Mouse (Mus musculus): ENCODE measurements around the gene 2310034G01Rik. TPM values are rescaled to one million over a fixed set of nuclear protein-coding genes. Genes with fewer than 3 reads are reported as not detected.

2310034G01Rik gene
- polyA plus RNA-seq, 1 experiment: 4.1 TPM

Other genes with a start within 250 kb of the 2310034G01Rik start
- gene Elovl3, start 218.4 kb downstream of the 2310034G01Rik start, polyA plus RNA-seq (2012; rRNA removed): 0.24 TPM in 1 of 2 replicates, not detected in the other
- 0.19 TPM in 1 of 2 replicates, not detected in the other for gene Pitx3, start 202.0 kb downstream of the 2310034G01Rik start, polyA plus RNA-seq (2012; rRNA removed)
- 71.0 and 81.8 TPM in 2 replicates for gene Gbf1, start 197.8 kb downstream of the 2310034G01Rik start, polyA plus RNA-seq (2012; rRNA removed)
- 28.8 and 33.4 TPM in 2 replicates for gene Nfkb2, start 46.0 kb downstream of the 2310034G01Rik start, polyA plus RNA-seq (2012; rRNA removed)
- 10.3 and 11.1 TPM in 2 replicates for gene Psd, start 23.1 kb downstream of the 2310034G01Rik start, polyA plus RNA-seq (2012; rRNA removed)
- 17.4 and 18.3 TPM in 2 replicates for gene Fbxl15, start 22.1 kb downstream of the 2310034G01Rik start, polyA plus RNA-seq (2012; rRNA removed)
- 76.6 and 81.1 TPM in 2 replicates for gene Cuedc2, start 11.6 kb downstream of the 2310034G01Rik start, polyA plus RNA-seq (2012; rRNA removed)
- 17.7 and 28.6 TPM in 2 replicates for gene Mfsd13a, start 9.2 kb downstream of the 2310034G01Rik start, polyA plus RNA-seq (2012; rRNA removed)
- 108 and 126 TPM in 2 replicates for gene Actr1a, start 45.4 kb upstream of the 2310034G01Rik start, polyA plus RNA-seq (2012; rRNA removed)
- 23.3 and 24.2 TPM in 2 replicates for gene Sufu, start 46.6 kb upstream of the 2310034G01Rik start, polyA plus RNA-seq (2012; rRNA removed)
- 22.4 and 36.0 TPM in 2 replicates for gene Trim8, start 151.4 kb upstream of the 2310034G01Rik start, polyA plus RNA-seq (2012; rRNA removed)
- gene Arl3, start 222.9 kb upstream of the 2310034G01Rik start, polyA plus RNA-seq (2012; rRNA removed): 31.8 and 38.1 TPM in 2 replicates
- gene Sfxn2, start 223.1 kb upstream of the 2310034G01Rik start, polyA plus RNA-seq (2012; rRNA removed): 8.1 and 8.5 TPM in 2 replicates
- gene Wbp1l, start 248.8 kb upstream of the 2310034G01Rik start, polyA plus RNA-seq (2012; rRNA removed): 104 and 142 TPM in 2 replicates